Mouse (Mus musculus): ENCODE data around the gene Pip4k2c. TPM values are rescaled to one million over a fixed set of nuclear protein-coding genes. Genes with fewer than 3 reads are reported as not detected.
A peak's percentile ranks its signal among the peaks of the same experiment; 100 is the strongest.

Gene Pip4k2c
- polyA plus RNA-seq, 1 experiment from 2014 or later, result 31.0 TPM

DNA sequence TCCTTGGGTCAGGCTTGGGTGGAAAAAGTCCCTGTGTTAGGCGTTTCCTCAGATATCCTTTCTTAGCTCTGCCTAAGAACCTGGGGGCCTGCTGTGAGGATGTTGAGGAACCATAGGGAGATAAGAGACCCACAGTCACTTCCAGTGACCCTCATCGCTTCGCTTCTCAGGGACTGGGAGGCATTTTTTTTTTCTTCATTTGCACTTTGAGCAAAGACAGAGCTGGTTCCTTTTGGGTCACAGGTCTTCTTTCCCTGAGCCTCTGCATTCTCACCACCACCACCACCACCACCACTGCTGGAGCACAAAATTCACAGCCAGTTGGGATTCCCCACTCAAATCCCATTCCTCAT lies 30.7 kb downstream of the Pip4k2c start:
- peaks cover 9% of the 10 kb centered on the region; the same call in 1 of the 2 replicates for H3K36me3 ChIP-seq (ENCODE audit: control insufficient read depth, insufficient read depth, low read length)
- no peak overlapping the region for H3K9ac ChIP-seq (ENCODE audit: low read depth, low read length)
- H3K9me3 ChIP-seq (ENCODE audit: control insufficient read depth, low read length), result no peaks in the 10 kb centered on the region
- peaks cover 33% of the 10 kb centered on the region for H3K27me3 ChIP-seq (ENCODE audit: control insufficient read depth, insufficient read depth, low read length)
- no peak overlapping the region for H3K4me3 ChIP-seq (ENCODE audit: low read length)
- H3K4me2 ChIP-seq (replicated peaks; ENCODE audit: low read depth, low read length), result peak overlapping the region; percentile 35; the same call in 1 of the 2 replicates
- no peak for ATAC-seq (ENCODE audit: low FRiP score, low TSS enrichment)
- H3K27ac ChIP-seq (ENCODE audit: low read depth, low read length), result no peak overlapping the region
- H3K4me1 ChIP-seq (ENCODE audit: control insufficient read depth, insufficient read depth, low read length), result peaks cover 33% of the 10 kb centered on the region
- WGBS, result 15% methylated on average over 3 of the region's 3 CpGs

DNA sequence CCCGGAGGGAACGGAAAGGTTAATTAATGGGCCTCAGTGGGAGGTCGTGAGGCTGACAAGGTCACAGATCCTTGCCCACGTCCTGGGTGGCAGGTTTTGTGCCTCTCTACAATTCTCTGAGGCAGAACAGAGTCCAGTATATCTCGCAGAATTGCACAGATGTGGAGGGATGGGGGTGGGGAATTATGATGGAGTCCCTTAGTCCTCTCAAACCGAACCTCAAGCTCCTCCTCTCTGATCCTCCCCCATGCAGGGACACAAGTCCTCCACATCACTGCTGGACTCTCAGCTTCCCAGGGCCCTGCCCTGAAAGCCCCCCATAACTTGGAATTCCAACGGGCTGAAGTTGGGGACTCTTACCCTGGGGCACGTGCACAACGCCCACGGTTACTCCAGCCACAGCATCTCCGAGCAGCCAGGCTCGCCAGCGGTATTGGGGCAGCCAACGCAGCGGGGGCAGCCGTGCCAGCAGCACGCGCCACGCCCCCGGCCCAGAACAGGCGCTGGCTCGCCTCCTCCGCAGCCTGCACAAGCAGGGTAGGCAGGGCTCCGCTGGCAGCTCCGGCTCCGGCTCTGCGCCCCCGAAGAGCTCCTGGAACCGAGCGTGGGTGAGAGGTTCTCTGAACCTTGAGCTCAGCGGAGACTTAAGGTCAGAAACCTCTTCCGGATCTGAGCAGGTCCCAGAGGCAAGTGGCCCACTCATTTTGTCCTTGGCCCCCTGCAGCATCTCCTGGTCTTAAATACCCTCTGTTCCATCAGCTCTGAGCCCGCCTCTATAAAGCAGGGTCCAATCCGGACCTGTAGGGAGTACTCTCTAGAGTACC lies 31.3 kb downstream of the Pip4k2c start, which contains the start of gene Slc26a10:
TSS of gene Slc26a10 (minus strand) at position 775 of the 824 bp plus-strand sequence.
- H3K27me3 ChIP-seq (ENCODE audit: control insufficient read depth, insufficient read depth, low read length), result peaks cover 33% of the 10 kb centered on the region
- H3K27ac ChIP-seq (ENCODE audit: low read depth, low read length), result no peak within 1 kb of the TSS
- H3K9ac ChIP-seq (ENCODE audit: low read depth, low read length), result no peak within 1 kb of the TSS
- 2% methylated on average over 34 of the region's 34 CpGs for WGBS
- peak within 1 kb of the TSS; percentile 35 for H3K4me2 ChIP-seq (replicated peaks; ENCODE audit: low read depth, low read length)
- ATAC-seq (ENCODE audit: low FRiP score, low TSS enrichment), result 0 out of 2 replicates have a peak, but pooled peaks have one; percentile 24
- peaks cover 33% of the 10 kb centered on the region for H3K4me1 ChIP-seq (ENCODE audit: control insufficient read depth, insufficient read depth, low read length)
- H3K9me3 ChIP-seq (ENCODE audit: control insufficient read depth, low read length), result no peaks in the 10 kb centered on the region
- H3K36me3 ChIP-seq (ENCODE audit: control insufficient read depth, insufficient read depth, low read length), result peaks cover 4% of the 10 kb centered on the region; the same call in 1 of the 2 replicates
- H3K4me3 ChIP-seq (ENCODE audit: low read length), result peak within 1 kb of the TSS; percentile 17; the same call in 1 of the 2 replicates

DNA sequence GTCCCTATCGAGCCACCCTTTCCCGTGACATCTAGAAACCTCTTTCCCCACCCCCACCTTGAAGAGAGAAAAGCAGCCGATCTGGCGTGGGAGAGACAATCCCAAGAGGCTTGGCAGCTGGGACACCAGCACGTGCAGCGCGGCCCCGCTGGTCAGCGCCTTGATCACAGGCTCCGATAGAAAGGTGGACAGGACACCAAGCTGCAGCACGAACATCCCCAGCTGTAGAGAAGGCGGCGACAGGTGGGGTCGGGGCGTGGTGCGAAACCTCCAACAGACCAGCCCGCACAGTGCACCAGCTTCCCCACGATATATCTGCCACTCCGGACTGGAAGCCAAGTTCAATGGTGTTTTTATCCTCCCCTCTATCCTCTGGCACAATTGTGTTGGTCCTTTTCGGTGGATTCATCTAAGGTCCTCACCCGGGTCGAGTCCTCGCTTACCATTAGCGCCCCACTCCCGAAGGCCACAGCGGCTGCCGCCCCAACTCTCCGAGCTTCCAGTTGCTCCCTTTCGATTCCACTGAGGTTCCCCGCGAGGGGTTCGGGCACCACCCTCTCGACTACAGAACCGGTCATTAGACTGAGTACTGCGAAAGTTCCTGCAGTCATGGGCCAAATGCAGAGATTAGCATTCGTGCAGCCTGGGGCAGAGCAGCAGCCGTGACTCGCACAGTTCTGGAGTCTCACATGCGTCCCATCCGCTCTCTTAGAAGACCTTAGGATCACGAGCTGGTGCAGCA lies 32.9 kb downstream of the Pip4k2c start:
- Histone ChIP-seq H3K4me1 (ENCODE audit: control insufficient read depth, insufficient read depth, low read length) (peaks cover 24% of the 10 kb centered on the region), H3K4me2 (replicated peaks; ENCODE audit: low read depth, low read length) (peak overlapping the region; percentile 45), H3K9ac (ENCODE audit: low read depth, low read length) (no peak overlapping the region), H3K4me3 (ENCODE audit: low read length) (peak overlapping the region; percentile 26), H3K27ac (ENCODE audit: low read depth, low read length) (no peak overlapping the region), H3K36me3 (ENCODE audit: control insufficient read depth, insufficient read depth, low read length) (peaks cover 2% of the 10 kb centered on the region; the same call in 1 of the 2 replicates), H3K27me3 (ENCODE audit: control insufficient read depth, insufficient read depth, low read length) (peaks cover 33% of the 10 kb centered on the region), H3K9me3 (ENCODE audit: control insufficient read depth, low read length) (no peaks in the 10 kb centered on the region)
- ATAC-seq (ENCODE audit: low FRiP score, low TSS enrichment), result no peak
- 2% methylated on average over 41 of the region's 41 CpGs for WGBS

DNA sequence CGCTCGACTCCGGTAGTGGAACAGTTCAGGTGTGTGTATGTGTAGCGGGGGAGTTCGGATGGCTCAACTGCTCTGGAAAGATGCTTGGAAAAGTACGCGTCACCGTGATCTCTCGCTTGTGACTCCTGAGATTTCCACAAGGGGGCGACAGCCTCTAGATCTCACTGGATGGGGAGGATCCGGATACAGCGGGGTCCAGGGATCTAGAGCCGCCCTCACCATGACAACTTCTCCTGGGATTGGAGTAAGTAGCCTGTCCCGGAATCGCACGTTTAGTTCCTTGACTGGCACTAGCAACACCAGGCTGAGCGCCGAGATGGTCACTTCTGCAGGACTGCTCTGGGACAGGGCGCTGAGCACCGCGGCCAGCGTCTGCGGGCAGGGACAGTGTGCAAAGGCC lies 33.7 kb downstream of the Pip4k2c start:
- Histone ChIP-seq H3K4me1 (ENCODE audit: control insufficient read depth, insufficient read depth, low read length) (peaks cover 24% of the 10 kb centered on the region), H3K27ac (ENCODE audit: low read depth, low read length) (no peak overlapping the region), H3K27me3 (ENCODE audit: control insufficient read depth, insufficient read depth, low read length) (peaks cover 33% of the 10 kb centered on the region), H3K4me3 (ENCODE audit: low read length) (peak overlapping the region; percentile 26), H3K36me3 (ENCODE audit: control insufficient read depth, insufficient read depth, low read length) (peaks cover under 1% of the 10 kb centered on the region; the same call in 1 of the 2 replicates), H3K4me2 (replicated peaks; ENCODE audit: low read depth, low read length) (peak overlapping the region; percentile 45), H3K9ac (ENCODE audit: low read depth, low read length) (no peak overlapping the region), H3K9me3 (ENCODE audit: control insufficient read depth, low read length) (no peaks in the 10 kb centered on the region)
- under 1% methylated on average over 23 of the region's 23 CpGs for WGBS
- peak; percentile 66 for ATAC-seq (ENCODE audit: low FRiP score, low TSS enrichment)

DNA sequence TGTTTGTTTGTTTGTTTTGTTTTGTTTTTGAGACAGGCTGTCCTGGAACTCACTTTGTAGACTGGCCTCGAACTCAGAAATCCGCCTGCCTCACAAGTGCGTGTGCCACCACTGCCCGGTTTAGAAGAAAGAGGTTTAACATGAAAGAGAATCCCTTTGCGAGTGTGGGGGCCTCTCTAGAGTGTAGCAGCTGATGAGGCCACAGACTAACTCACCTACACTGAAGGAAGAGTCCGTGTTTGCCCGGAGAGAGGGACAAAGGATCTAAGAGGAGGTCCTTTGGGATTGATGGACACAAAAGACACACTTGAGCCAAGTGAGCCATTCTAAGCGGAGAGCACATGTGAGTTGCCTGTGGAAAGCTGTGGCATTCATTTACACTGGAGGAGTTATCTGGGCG lies 34.1 kb downstream of the Pip4k2c start:
- peak overlapping the region; percentile 45; the same call in 1 of the 2 replicates for H3K4me2 ChIP-seq (replicated peaks; ENCODE audit: low read depth, low read length)
- no peaks in the 10 kb centered on the region for H3K9me3 ChIP-seq (ENCODE audit: control insufficient read depth, low read length)
- H3K27ac ChIP-seq (ENCODE audit: low read depth, low read length), result no peak overlapping the region
- no peaks in the 10 kb centered on the region for H3K36me3 ChIP-seq (ENCODE audit: control insufficient read depth, insufficient read depth, low read length)
- H3K27me3 ChIP-seq (ENCODE audit: control insufficient read depth, insufficient read depth, low read length), result peaks cover 33% of the 10 kb centered on the region
- H3K9ac ChIP-seq (ENCODE audit: low read depth, low read length), result no peak overlapping the region
- H3K4me3 ChIP-seq (ENCODE audit: low read length), result no peak overlapping the region
- ATAC-seq (ENCODE audit: low FRiP score, low TSS enrichment), result no peak
- WGBS, result 26% methylated on average over 9 of the region's 9 CpGs
- peaks cover 24% of the 10 kb centered on the region for H3K4me1 ChIP-seq (ENCODE audit: control insufficient read depth, insufficient read depth, low read length)

DNA sequence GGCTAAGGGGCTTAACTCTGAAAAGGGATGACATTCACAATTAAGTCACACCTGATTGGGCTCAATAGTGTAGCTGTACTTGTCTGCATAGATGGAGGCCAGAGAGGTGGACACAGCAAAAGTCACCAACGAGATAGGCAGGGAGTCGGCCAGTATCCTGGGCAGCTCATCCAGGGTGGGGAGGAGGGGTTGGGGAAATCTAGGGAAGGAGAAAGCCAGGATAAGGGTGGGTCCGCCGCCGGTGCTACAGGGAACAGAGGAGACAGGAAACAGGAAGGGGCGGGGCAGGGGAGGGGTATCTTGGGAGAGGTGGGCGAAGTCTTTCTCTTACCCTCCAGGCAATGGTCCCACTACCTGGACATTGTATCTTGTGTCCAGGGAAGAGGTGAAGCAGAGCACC lies 34.6 kb downstream of the Pip4k2c start:
- Histone ChIP-seq H3K27me3 (ENCODE audit: control insufficient read depth, insufficient read depth, low read length) (peaks cover 37% of the 10 kb centered on the region), H3K4me3 (ENCODE audit: low read length) (0 out of 2 replicates have a peak overlapping the region, but pooled peaks have one; percentile 1)

DNA sequence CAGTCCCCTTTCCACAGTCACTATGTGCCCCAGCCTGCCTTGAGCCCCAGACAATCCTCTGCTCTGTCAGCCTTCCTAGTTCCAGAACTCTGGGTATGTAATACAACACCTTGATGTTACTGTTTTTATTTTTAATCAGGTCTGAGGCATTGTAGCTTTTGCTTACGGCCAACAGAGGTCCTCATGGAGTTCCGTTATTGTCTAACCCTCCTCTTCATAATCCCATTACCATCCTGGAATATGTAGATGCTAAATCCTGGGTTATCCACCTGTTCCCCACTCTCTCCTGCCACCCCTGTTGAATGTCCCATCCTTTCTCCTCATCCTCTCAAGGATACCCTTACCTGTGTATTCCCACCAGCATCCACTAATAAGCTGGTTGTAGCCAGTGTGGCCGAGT lies 35.2 kb downstream of the Pip4k2c start:
- WGBS, result 40% methylated on average over 3 of the region's 3 CpGs
- Histone ChIP-seq H3K9ac (ENCODE audit: low read depth, low read length) (no peak overlapping the region), H3K4me1 (ENCODE audit: control insufficient read depth, insufficient read depth, low read length) (peaks cover 24% of the 10 kb centered on the region), H3K4me2 (replicated peaks; ENCODE audit: low read depth, low read length) (no peak overlapping the region), H3K36me3 (ENCODE audit: control insufficient read depth, insufficient read depth, low read length) (no peaks in the 10 kb centered on the region), H3K27me3 (ENCODE audit: control insufficient read depth, insufficient read depth, low read length) (peaks cover 36% of the 10 kb centered on the region), H3K9me3 (ENCODE audit: control insufficient read depth, low read length) (no peaks in the 10 kb centered on the region), H3K4me3 (ENCODE audit: low read length) (no peak overlapping the region), H3K27ac (ENCODE audit: low read depth, low read length) (no peak overlapping the region)
- ATAC-seq (ENCODE audit: low FRiP score, low TSS enrichment), result no peak

More for the DNA sequence above, 34.6 kb downstream of the Pip4k2c start:
- H3K27ac ChIP-seq (ENCODE audit: low read depth, low read length), result no peak overlapping the region
- WGBS, result 6% methylated on average over 7 of the region's 7 CpGs
- H3K9me3 ChIP-seq (ENCODE audit: control insufficient read depth, low read length), result no peaks in the 10 kb centered on the region
- ATAC-seq (ENCODE audit: low FRiP score, low TSS enrichment), result no peak
- H3K9ac ChIP-seq (ENCODE audit: low read depth, low read length), result no peak overlapping the region
- H3K4me1 ChIP-seq (ENCODE audit: control insufficient read depth, insufficient read depth, low read length), result peaks cover 24% of the 10 kb centered on the region
- no peaks in the 10 kb centered on the region for H3K36me3 ChIP-seq (ENCODE audit: control insufficient read depth, insufficient read depth, low read length)
- H3K4me2 ChIP-seq (replicated peaks; ENCODE audit: low read depth, low read length), result peak overlapping the region; percentile 19

DNA sequence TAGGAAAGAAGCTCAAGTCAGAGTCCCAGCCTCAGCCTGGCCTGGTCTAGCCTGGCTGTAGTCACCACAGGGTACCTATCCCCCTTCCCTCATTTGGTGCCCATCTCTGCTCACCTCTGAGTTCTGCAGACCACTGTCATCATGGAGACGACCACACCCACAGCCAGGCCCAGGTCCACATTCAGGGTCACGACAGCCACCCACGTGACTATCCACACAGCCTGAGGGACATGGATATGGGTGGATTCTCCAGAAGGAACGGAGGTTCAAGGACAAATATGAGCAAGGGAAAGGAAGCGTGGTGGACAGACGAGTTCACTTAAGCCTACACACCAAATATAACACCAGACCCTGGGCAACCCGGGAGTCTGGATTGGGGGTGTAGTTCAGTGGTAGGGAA lies 37.2 kb downstream of the Pip4k2c start:
- Histone ChIP-seq H3K27ac (ENCODE audit: low read depth, low read length) (no peak overlapping the region), H3K27me3 (ENCODE audit: control insufficient read depth, insufficient read depth, low read length) (peaks cover 40% of the 10 kb centered on the region), H3K9ac (ENCODE audit: low read depth, low read length) (no peak overlapping the region), H3K4me3 (ENCODE audit: low read length) (no peak overlapping the region), H3K9me3 (ENCODE audit: control insufficient read depth, low read length) (no peaks in the 10 kb centered on the region), H3K4me1 (ENCODE audit: control insufficient read depth, insufficient read depth, low read length) (peaks cover 19% of the 10 kb centered on the region), H3K4me2 (replicated peaks; ENCODE audit: low read depth, low read length) (no peak overlapping the region), H3K36me3 (ENCODE audit: control insufficient read depth, insufficient read depth, low read length) (no peaks in the 10 kb centered on the region)
- ATAC-seq (ENCODE audit: low FRiP score, low TSS enrichment), result no peak
- 91% methylated on average over 7 of the region's 7 CpGs for WGBS

Measured in kidney, embryonic 14.5 days (tissue).